In genomic region chr17:35669731-35670130, GRCm38 (mm10) we compare ENCODE assay signal across 24 mouse cellular contexts. TPM values are rescaled to one million over a fixed set of nuclear protein-coding genes. Genes with fewer than 3 reads are reported as not detected.
"Had no signal": no experiment of that assay in that cellular context is flagged by ENCODE, and none has a peak within 500 bp of the region (broad histone marks: within the 10 kb centered on the region; RNA-seq: fewer than 3 reads in every experiment).

No protein-coding gene starts in this region.

- DNase-seq: kidney, adult 8-10 months; kidney, postnatal 14 days; kidney, postnatal 4 days; layer of hippocampus, adult 9-11 months; liver; liver, embryonic 13.5 days; lung, adult 2 months; lung, postnatal 14 days; lung, postnatal 4 days; midbrain, embryonic 14.5 days had no signal

- H3K4me3 ChIP-seq: limb, embryonic 10.5 days; limb, embryonic 13.5 days; liver, embryonic 13.5 days had no signal

- ATAC-seq: intestine, postnatal 0 days had no signal

- H3K9ac ChIP-seq: limb, embryonic 13.5 days; liver, embryonic 13.5 days had no signal

- H3K27ac ChIP-seq: limb, embryonic 10.5 days; limb, embryonic 13.5 days; liver, embryonic 13.5 days; stomach, postnatal 0 days had no signal

- H3K27me3 ChIP-seq: limb, embryonic 13.5 days; liver, embryonic 13.5 days had no signal

- H3K4me2 ChIP-seq: limb, embryonic 13.5 days; liver, embryonic 13.5 days; midbrain, embryonic 11.5 days had no signal

- H3K9me3 ChIP-seq: limb, embryonic 10.5 days; limb, embryonic 13.5 days; liver, embryonic 13.5 days had no signal

RNA-seq across cellular contexts. Expression of gene Mucl3, which starts 26.2 kb away (rescaled TPM):
- polyA plus RNA-seq: liver, embryonic 16.5 days; midbrain, embryonic 11.5 days; midbrain, embryonic 14.5 days; midbrain, postnatal 0 days; neural tube, embryonic 11.5 days; neural tube, embryonic 14.5 days; spleen, adult 2 months had no signal

RNA-seq across cellular contexts. Expression of gene Gm9573, which starts 43.3 kb away (rescaled TPM):
- polyA plus RNA-seq: intestine, embryonic 14.5 days; intestine, postnatal 0 days; kidney, embryonic 16.5 days; limb, embryonic 10.5 days; limb, embryonic 13.5 days; liver, embryonic 13.5 days; liver, embryonic 16.5 days; lung, adult 2 months; midbrain, embryonic 11.5 days; midbrain, embryonic 14.5 days; midbrain, postnatal 0 days; neural tube, embryonic 11.5 days; neural tube, embryonic 14.5 days; small intestine, adult 2 months; spleen, adult 2 months; stomach, embryonic 14.5 days had no signal
